Mouse (Mus musculus) retina, postnatal 7 days (tissue): ENCODE measurements at regions not wholly inside any gene's neighbourhood (a gene's known extent, or its start where the extent isn't known, plus 50 kb on each side); places are given as distances from the start of the nearest gene placed in this dataset.

Source experiments
- DNase-seq: peaks from one replicate; pipeline ENCODE4 v3.0.0-alpha.2; 2012; ENCODE audit warnings: low read depth, low spot score

- no peak for DNase-seq
Measured at GRCm38 (mm10) chr8:115833391-115833790, 125.8 kb upstream of the Maf start.

GRCm38 (mm10) chr8:115831675-115832074, 124.1 kb upstream of the Maf start:
- no peak for DNase-seq

- no peak for DNase-seq
Measured at GRCm38 (mm10) chr8:115830012-115830662, 122.5 kb upstream of the Maf start.

GRCm38 (mm10) chr8:115826516-115826915, 118.9 kb upstream of the Maf start:
- DNase-seq: no peak

- no peak for DNase-seq
Measured at GRCm38 (mm10) chr8:115825899-115826502, 118.4 kb upstream of the Maf start.

- no peak for DNase-seq
Measured at GRCm38 (mm10) chr8:115824478-115824785, 116.8 kb upstream of the Maf start.

- no peak for DNase-seq
Measured at GRCm38 (mm10) chr8:115823673-115824477, 116.3 kb upstream of the Maf start.

- DNase-seq: no peak
Measured at GRCm38 (mm10) chr8:115813426-115813825, 105.8 kb upstream of the Maf start.

GRCm38 (mm10) chr8:115806579-115806978, 99.0 kb upstream of the Maf start:
- DNase-seq: no peak

GRCm38 (mm10) chr8:115806139-115806538, 98.5 kb upstream of the Maf start:
- no peak for DNase-seq

- DNase-seq: no peak
Measured at GRCm38 (mm10) chr8:115793587-115793986, 86.0 kb upstream of the Maf start.

GRCm38 (mm10) chr8:115788421-115788820, 80.8 kb upstream of the Maf start:
- no peak for DNase-seq

- DNase-seq: no peak
Measured at GRCm38 (mm10) chr8:115786185-115786584, 78.6 kb upstream of the Maf start.

- no peak for DNase-seq
Measured at GRCm38 (mm10) chr8:115785769-115786168, 78.2 kb upstream of the Maf start.

- DNase-seq: no peak
Measured at GRCm38 (mm10) chr8:115783364-115783763, 75.8 kb upstream of the Maf start.

GRCm38 (mm10) chr8:115778433-115778832, 70.8 kb upstream of the Maf start:
- DNase-seq: no peak

- DNase-seq: no peak
Measured at GRCm38 (mm10) chr8:115771060-115771459, 63.5 kb upstream of the Maf start.

- peak; percentile 82 for DNase-seq
Measured at GRCm38 (mm10) chr8:115768631-115769030, 61.0 kb upstream of the Maf start.

- no peak for DNase-seq
Measured at GRCm38 (mm10) chr8:115766218-115766898, 58.8 kb upstream of the Maf start.

GRCm38 (mm10) chr8:115764551-115764950, 57.0 kb upstream of the Maf start:
- DNase-seq: no peak

GRCm38 (mm10) chr8:115758011-115758410, 50.4 kb upstream of the Maf start:
- no peak for DNase-seq
